Mouse (Mus musculus) urinary bladder, postnatal 0 days (tissue): ENCODE data around the gene Slc5a4b. TPM values are rescaled to one million over a fixed set of nuclear protein-coding genes. Genes with fewer than 3 reads are reported as not detected.

Source experiments
- microRNA-seq: library from miRNA; unstranded; fragments of <30 nt; microRNA quantifications from one replicate; pipeline ENCODE4, GENCODE M21; 2016
- polyA plus RNA-seq: library from polyadenylated mRNA; unstranded; fragments of >200 nt; fragmentation: Nextera tagmentation; extraction: Ambion mirVana; gene quantifications from 2 replicates; pipeline ENCODE4 v1.2.1, GENCODE M21; 2015

The Slc5a4b gene
- not detected in 2 replicates for polyA plus RNA-seq

DNA sequence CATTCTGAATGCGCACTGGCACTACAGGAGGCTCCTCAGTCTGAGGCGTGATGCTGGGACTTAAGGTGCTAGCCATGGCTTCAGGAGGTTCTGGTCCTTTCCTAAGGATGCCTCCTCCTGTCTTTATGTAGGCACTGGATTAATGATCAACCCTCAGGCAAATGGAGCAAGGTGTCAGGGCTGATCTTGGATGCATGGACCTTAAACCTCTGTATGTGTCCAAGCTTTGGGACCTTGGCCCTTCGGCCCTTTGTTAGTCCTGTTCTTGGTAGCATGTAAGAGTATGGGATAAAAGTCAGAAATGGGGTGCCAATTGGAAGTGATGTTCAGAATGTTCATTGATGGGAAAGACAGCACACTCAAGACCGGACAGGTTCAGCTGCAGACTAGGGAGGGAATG, at the start of gene Slc5a4b:
Gene Slc5a4b, minus strand, starts transcription at position 101 of the 400 bp plus-strand sequence.

DNA sequence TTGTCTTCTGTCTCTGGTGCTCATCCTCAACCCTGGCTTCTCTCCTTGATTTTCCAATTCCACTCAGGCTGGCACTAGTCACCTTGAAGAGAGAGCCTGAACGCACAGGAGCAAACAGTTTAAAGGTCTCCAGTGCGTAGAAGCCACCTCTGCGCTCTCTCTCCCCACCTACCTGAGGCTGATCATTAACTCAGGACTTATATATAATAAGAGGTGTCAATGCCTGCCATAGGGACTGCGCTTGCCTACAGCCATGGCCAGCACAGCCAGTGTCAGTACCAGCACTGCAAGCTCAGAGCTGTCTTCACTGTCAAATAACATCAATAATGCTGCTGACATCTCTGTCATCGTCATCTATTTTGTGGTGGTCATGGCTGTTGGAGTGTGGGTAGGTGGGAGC, 36.5 kb upstream of the Slc5a4b start, which contains the start of gene Slc5a4a:
Gene Slc5a4a, plus strand, starts transcription at position 174 of the 400 bp plus-strand sequence.

DNA sequence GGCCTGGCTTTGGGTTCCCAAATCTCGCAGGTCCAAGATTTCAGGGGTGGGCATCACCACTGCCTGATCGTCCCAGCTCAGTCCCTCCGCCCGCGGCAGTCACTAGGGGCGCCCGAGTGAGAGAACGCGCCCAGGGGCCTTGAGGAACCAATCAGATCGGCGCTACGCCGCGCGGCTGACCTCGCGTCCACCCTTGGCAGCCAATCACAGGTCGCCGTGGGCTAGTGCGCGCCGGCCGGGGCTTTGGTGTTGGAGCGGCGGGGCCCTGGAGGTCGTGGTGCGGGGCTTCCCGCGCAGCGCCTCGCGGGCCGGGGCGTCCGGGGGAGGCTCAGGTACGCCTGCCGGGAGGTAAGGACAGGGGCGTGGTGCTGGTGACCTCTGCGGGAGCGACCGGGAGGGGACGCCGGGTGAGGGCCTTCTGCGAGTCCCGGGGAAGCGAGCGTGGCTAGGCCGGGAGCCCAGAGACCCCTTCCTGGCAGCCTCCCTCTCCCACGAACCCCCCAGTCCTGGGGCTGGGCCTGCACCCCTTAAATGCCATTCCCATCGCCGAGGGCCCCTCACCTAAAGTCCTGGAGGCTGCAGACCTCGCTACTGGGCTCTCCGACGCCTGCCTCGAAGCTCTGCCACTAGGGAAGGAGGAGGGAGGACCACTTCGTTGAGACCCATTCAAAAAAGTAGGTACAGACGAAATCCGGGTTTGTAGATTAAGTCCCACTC, 78.2 kb downstream of the Slc5a4b start, which contains the start of gene Zfp280b:
Gene Zfp280b, plus strand, starts transcription at position 249 of the 717 bp plus-strand sequence.

Small RNA genes lying within 50 kb of the gene (microRNA-seq; reads per million reads assigned to microRNA genes)
- not detected for gene Mir6409

Other genes with a start within 250 kb of the Slc5a4b start
- gene Derl3, start 217.5 kb downstream of the Slc5a4b start, polyA plus RNA-seq, result 0.48 and 1.1 TPM in 2 replicates
- gene Smarcb1, start 189.3 kb downstream of the Slc5a4b start, polyA plus RNA-seq, result 77.3 and 83.6 TPM in 2 replicates
- gene Chchd10, start 177.8 kb downstream of the Slc5a4b start, polyA plus RNA-seq, result 120 and 128 TPM in 2 replicates
- 14.1 and 14.9 TPM in 2 replicates for gene Mmp11, start 174.5 kb downstream of the Slc5a4b start, polyA plus RNA-seq
- gene Gm867, start 170.3 kb downstream of the Slc5a4b start, polyA plus RNA-seq, result 0.29 TPM in 1 of 2 replicates, not detected in the other
- 0.36 TPM in 1 of 2 replicates, not detected in the other for gene Vpreb3, start 167.9 kb downstream of the Slc5a4b start, polyA plus RNA-seq
- gene Gm5134, start 156.4 kb downstream of the Slc5a4b start, polyA plus RNA-seq, result not detected in 2 replicates
- 11.1 and 11.6 TPM in 2 replicates for gene Zfp280b, start 78.3 kb downstream of the Slc5a4b start, polyA plus RNA-seq
- gene Slc5a4a, start 36.5 kb upstream of the Slc5a4b start, polyA plus RNA-seq, result not detected in 2 replicates
- gene Prmt2, start 126.9 kb upstream of the Slc5a4b start, polyA plus RNA-seq, result 38.4 and 39.0 TPM in 2 replicates
- gene S100b, start 142.9 kb upstream of the Slc5a4b start, polyA plus RNA-seq, result 1.5 and 1.9 TPM in 2 replicates
- 7.4 TPM in 2 replicates for gene Dip2a, start 234.3 kb upstream of the Slc5a4b start, polyA plus RNA-seq